Mouse (Mus musculus) cerebellum, adult 8-10 months (tissue): Measurements from ENCODE around the gene Itpr2.

ENCODE experiments used
- DNase-seq: peaks from one replicate; pipeline ENCODE4 v3.0.0; 2022

Gene Itpr2

DNA sequence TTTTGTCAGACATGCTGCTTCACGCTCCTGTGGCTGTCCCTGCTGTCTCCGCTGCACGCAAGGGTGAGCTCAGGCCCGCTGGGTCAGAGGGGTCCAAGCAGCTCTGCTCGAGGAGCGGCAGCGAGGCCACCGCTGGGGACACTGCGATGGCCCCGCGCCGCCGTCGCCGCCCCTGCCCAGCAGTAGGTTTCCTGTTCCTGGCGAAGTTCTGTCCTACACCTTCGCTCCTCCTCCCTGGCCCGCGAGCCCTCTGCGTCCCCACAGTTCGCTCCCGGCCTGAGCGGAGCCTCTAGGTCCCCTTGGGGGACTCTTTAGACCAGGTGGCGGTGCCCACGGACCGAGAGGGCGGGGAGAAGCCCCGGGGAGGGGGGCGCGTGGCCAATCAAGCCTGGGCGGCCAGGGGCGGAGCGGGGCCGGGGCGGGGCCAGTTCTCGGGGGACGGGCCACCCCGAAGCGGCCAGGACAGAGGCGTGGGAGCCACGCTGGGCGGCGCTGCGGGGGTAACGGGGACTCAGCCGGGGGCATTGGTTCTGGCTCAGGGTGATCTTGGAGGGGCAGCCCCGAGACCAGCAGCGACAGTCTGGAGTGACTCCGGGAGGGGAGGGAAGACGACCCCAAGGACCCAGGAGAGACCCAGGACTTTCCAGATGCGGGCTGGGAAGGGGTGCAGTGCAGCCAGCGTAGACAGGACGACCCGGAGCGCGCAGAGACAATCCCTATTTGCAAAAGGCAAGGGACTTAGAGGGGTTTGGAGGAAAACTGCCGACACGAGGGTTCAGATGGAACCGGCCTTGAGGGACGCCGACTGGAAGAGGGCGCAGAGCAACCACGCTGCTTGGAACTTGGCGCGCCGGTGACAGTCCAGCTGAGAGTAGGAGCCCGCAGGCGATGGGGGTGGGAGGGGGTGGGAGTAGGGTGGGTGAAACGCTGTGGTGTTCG, at the start of gene Itpr2:
TSS of gene Itpr2 (minus strand) at position 358 of the 939 bp plus-strand sequence.
- peak; percentile 56 for DNase-seq

DNA sequence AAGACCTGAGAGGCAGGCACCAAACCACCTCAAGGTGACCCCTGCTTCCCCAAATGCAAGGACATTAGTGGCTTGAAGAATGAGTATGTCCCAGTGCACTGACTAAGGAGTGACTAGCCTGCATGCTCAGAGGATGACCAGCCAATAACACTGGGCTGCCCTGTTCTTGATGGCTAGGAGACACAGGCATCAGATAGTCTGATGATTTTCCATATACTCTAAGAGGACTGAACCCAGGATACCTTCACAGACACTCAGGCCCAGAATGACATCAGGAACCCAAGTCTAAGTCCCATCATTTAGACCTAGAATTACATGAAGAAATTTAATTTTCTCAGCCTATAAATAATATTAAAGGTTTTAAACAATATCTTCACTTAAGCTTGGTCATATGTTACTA, 49.3 kb upstream of the Itpr2 start:
- no peak for DNase-seq

DNA sequence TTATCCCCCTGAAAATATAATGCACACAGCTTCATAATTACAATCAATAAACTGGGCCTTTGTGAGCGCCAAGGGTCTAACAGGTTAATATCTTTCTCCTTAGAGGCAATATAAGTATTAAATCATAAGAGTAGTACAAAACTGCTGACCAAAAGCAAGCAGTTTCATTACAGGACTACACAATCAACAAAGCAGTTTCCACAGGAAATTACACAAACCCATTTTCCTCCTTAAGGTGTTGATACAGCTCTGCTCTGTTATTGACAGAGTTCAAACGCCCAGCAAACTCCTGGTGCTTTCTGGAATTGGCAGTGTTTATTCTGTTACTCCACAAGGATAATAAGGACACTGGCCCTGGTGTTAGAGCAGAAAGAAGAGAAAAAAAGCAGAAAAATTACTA, 48.4 kb upstream of the Itpr2 start:
- DNase-seq = no peak

DNA sequence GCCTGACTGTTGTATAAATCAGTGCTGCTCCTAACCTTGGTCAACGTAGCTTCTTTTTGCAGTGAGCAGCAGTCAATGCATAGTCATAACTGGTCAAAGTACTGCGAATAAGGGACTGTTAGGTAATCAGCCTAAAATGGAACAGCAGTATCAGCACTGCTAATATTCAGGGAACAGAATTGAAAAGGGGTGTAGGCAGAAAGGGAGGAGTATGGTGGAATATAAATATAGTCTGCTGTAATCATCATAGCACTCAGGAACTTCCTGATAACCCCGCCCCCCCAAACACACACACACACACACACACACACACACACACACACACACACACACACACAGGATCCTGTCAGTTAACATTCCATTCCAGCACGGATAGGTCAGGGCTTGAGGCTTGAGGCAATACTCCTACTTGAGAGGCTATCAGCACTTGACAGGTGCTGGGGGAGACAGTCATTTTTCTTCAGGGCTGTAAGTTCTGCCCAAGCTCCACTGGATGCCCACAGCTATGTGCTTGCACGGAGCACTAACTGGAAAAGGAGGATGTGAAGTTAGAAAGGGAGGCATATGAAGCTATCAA, 43.4 kb upstream of the Itpr2 start:
- DNase-seq = no peak

DNA sequence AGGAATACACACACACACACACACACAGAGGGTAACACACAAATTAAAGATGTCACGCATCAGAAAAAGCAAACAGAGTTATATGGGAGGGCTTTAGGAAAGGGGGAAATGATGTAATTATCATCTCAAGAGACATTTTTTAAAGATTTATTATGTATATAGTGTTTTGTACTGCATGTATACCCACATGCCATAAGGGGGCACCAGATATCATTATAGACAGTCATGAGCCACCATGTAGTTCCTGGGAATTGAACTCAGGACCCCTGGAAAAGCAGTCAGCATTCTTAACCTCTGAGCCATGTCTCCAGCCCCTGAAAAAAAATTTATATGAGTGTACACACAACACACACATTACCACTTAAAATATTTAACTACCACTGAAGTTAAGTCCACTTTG, 42.6 kb upstream of the Itpr2 start:
- no peak for DNase-seq

DNA sequence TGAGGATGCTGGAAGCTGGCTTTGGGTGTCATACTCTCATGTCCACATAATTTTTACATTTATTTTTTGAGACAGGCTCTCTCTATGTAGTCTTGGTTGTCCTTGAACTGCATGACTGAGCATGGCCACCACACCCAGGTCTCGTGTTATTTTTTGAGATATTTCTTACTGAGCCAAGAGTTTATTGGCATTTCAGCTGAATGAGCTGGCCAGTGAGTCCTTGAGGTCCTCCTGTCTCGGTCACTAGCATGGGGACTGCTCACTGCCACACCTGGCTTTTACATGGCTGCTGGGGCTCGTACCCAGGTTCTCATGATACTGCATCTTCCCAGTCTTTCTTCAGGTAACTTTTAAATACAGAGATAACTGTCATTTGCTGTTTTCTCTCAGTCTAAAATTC, 38.4 kb upstream of the Itpr2 start:
- DNase-seq = no peak

DNA sequence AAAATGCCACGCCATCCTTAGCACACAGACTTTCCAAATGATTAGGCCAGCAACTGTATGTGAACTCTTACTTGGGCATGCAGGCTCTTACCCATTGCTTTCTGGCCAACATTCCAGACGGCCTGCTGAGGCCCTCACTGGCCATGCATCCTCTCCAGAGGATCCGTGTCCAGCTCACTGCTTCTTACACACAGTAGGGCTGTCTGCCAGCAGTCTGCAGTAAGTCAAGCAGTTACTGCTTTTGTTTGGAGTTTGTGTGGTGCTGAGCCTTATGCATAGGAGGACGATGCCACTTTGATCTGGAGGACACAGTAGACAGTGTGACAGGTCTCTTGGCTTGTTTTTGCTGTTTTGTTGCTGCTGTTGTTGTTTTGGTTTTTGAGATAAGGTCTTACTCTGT, 36.6 kb upstream of the Itpr2 start:
- DNase-seq = no peak

DNA sequence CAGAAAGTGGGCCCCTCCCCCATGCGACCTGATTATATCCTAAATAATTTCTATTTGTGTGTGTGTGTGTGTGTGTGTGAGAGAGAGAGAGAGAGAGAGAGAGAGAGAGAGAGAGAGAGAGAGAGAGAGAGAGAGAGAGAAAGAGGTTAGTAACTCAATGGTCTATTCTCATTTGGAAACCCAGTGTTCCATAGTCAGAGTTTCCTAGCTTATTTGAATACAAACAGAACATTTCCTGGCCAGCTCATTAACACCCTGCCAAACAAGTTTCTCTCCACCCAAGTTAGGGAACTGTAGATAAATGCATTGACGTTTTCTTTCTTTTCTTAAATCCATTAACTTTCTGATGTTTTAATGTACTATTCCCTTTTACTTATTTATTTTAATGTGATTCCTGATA, 36.0 kb upstream of the Itpr2 start:
- DNase-seq = no peak

DNA sequence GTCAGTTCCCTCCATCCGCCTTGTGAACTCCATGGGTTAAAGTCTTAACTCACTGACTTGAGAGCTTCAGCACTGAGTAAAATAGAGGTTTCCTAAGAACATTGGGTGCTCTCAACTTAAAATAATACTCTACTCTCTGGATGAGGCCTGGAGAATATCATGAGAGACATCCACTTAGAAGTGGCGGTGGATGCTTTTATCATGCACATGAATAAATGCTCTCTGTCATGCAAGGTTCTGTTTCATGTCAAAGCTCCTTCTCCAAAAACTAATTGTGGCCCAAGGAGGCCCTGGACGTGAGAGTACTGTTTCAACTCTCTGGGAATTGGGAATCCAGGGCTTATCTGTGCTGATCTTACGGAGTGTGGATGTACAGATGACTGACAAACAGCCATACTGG, 35.1 kb upstream of the Itpr2 start:
- no peak for DNase-seq

DNA sequence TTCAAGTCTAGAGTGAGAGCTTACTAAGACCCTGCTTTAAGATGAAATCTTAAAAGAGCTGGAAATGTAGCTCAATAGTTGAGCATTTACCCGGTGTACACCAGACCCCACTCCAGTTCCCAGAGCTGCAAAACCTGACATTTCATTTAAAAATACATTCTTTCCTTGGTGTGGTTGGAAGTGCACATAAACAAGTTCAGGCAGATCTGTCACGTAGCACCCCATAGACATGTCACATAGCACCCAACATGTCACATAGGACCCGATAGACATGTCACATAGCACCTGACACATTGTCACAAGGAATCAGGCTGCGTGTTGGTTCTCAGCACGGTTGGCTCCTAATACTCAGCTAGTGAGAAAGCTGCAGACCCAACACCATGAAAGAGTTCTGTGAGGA, 33.5 kb upstream of the Itpr2 start:
- no peak for DNase-seq

DNA sequence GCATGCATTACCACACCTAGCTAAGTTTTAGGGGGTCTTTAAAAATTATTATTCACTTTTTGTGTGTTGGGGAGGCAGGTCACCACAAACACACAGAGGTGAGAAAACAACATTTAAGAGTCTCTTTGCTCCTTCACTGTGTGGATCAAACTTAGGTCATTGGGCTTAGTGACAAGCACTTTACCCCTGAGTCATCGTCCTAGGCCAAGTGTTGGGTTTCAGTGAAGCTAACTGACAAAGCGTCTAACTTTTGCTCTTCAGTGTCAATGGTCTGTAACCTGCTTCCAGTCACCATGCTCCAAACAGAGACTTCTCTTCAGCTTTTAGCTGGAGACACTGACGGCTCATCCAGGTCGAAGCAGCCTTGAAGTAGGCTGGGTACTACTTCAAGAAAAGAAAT, 31.1 kb upstream of the Itpr2 start:
- no peak for DNase-seq

DNA sequence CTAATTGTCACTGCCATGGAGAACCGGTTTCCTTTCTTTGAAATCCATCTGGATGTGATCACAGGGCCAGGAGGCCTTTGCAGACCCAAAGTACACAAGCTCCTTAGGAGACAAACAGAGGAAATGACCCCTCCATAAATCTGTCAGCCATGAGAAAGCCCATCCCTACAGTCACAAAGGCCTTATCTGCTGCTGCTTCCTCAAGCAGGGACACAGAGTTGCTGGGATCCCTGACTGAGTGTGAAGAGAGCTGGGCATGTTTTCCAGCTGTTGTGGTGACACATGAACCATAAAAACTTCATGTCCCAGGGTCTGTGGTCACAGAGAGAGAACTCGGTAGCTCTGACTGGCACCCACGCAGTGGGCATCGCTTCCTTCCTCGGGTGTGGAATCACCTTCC, 28.7 kb upstream of the Itpr2 start:
- DNase-seq = no peak

DNA sequence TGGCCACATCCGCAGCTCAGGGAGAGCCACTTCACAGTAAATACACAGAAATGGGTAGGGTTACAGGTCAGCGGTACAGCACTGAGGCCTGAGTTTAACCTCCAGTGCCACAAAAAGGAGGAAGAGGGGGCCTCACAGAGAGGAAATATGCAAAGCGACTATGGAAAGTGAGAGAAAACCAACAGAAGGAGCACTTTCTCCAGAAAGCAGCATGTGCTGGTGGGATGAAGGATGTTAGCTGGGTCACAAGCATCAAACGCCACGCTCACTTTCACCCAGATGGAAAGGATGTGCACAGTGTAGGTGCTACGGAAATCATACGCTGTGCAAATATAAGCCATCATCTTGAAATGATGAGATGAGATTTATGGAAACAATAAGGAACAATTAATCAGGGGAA, 28.3 kb upstream of the Itpr2 start:
- DNase-seq = no peak

DNA sequence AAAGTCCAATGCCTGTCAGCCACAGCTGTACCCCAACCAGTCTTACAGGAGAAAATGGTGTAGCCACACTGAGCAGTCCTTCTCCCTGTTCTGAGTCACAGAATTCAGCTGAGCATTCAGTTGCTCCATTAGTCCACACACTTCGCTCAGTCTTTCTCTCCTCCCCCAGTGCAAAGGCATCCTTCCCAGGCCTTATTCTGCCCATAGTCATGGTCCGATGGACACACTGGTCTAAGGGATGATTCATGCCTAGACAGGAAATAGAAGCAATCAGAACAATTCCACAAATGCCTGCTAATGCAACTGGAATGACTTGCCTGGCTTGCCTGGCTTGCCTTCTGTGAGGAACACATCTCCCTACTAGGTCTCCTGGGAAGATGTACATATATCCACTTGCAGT, 25.5 kb upstream of the Itpr2 start:
- no peak for DNase-seq

DNA sequence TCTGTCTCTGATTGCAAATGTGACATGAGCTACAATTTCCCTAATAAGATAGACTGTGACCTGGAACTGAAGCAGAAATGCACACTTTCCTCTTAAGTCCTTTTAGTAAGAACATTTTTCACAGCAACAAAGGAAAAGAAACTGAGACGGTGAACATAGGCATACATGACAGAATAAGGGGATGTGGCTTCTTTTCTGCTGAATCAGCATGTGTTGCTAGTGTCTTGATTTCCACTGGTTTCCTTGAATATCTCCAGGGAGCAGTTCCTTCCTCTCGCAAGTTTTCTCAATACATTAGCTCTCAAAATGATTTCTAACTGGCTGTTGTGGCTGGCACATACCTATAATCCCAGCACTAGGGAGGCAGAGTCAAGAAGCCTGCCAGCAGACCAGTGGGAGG, 23.5 kb upstream of the Itpr2 start:
- DNase-seq = no peak

DNA sequence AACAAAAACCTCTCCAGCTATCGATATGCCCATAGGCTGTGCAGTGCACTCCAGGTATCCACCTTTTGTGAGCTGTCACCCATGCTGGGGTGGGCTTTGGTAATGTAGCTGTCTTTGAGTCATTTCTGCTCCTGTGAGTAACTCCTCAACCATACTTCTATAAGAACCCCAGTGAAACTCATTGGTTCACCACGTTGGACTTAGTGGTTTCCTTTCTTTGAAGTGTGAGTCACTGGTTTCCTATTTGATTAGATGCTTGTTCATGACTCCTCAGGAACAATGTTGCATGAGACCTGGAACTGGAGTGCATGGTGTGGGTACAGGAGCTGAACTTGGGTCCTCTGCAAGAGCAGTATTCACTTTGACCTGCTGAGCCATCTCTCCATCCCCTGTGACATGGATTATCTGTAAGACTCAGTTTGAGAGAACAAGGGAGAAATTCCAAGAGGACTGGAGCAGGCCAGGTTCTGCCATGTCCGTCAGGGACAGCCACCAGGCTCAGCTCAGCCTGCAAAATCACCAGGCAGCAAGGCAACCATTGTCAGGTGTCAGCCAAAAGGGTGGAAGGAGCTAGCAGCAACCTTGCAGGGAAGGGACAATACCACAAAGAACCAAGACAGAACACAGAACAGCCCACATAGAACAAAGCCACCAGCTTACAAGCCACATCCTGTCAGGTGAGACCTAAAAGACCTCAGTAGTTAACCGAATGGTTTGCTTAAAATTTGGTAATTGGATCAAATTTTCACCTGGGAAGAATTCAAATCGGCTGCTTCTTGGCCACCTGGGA, 19.6 kb upstream of the Itpr2 start:
- no peak for DNase-seq

DNA sequence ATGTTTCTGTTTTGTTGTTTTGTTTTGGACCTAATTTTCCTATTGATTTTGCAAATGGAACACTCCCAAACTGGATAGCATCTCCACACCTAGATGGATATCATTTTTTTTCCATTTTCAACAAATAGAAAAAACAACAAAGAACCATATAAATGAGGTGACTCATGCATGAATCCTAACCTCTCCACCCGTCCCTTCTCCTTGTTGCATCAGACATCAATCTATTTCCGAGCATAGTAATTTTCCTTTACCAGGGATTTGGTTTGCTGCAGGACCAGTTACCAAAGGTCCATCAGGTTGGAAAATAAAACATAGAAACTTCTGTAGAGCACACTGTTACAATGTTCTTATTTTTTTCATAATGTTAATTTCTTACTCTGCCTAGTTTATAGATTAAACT, 17.0 kb upstream of the Itpr2 start:
- no peak for DNase-seq

DNA sequence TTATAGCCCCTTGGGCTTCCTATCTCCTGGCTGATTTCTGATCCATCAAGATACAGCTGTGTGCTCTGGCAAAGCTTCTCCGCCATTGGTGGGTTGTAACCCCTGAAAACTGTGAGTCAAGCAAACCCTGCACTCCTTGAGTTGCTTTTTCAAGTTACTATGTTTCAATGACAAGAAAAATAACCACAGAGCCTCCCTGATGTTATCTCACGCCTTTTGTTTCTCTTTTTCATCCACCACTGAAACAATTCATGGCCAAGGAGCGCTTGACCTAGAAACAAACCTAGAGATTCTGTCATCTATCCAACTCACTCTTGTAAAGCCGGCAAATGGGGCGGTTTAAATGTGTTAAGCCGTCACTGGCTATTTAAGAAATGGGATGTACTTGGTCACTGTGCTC, 13.9 kb upstream of the Itpr2 start:
- DNase-seq = no peak

DNA sequence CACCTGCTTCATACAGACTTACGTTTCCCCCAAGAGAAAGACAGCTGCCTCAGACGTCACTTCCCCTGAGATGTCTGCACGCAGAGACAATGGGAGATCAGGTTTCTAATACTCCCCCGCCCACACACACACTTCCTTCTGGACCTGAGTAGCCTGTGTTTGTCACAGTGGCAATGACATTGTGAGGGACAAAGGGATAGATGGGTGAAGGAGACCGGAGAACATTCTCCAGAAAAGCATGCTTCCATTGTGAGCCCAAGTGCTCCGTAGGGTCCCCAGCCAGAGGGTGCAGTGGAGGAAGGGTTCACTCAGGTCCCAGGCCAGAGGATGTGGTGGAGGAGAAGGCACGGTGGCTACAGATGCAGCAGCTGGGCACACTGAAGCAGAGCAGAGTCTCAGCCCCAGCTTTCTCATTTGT, 12.5 kb upstream of the Itpr2 start:
- DNase-seq = no peak

DNA sequence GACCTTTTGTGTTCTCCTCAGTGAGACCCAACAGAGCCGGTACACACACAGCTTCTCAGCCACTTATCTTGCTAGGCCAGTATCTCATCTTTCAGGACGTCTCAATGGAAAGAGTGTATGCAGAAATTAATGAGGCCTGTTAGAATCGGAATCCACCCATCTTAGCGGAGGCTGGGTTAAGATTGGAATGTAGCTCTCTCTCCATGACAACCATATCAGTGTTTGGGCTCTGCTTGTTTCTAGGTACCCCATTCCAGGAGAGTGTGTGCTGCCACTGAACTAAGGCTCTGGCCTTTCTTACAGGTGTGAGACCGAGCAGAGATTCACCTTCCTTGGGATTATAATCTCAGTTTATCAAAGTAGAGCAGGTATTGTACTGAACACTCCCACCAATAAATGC, 11.9 kb upstream of the Itpr2 start:
- DNase-seq = no peak

DNA sequence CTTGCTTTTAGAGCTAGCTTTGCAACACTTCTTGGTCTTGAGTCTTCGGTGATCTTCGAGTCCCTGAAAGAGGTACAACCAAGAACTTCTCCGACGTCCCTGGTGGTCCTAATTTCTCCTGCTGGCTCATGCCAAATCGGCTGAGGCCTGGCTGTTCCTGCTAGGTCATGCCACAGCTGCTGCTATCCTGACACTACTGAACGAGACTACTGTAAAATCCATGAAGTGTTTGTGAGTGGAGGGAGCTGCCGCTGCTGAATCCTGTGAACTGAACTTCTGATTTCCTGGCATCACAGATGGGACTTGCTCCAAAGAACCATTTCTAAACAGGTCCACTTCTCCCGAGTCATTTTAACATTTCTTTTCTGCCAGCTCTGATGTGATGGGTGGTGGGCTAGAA, 11.4 kb upstream of the Itpr2 start:
- no peak for DNase-seq

DNA sequence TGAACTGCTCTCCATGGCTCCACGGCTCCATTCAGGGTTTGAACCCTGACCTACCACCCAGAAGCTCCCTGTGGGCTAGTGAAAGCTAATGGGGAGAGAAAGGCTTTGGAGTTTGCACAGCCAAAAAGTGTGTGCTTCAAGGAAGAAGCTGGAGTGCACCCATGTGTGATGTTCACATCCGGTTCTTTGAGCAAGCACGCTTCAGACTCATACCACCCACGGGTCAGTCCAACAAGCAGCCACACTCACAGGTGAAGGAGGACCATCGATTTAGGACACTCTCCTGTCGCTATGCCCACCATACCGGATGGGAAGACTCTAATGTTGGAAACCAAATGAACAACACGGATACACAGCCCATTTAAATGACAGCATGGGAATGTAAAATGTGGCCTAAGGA, 9.5 kb upstream of the Itpr2 start:
- DNase-seq = no peak

DNA sequence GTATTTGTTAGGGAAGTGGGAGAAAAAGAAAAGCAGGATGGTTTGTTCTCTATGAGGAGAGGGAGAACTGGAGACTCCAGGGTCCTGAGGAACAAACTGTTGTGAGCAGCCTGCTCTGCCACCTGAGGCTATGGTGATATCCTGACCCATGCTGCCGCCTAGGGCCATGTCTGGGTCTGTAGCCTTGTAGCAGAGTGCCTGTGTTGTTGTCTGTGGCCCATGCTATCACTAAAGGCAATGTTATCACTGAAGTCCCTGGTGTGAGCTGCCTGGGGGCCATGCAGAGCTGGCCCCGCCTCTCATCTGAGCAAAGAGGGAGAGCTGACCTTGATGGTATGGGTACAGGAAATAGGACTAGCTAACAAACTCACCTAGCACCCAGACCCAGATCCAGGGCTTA, 7.9 kb upstream of the Itpr2 start:
- no peak for DNase-seq

DNA sequence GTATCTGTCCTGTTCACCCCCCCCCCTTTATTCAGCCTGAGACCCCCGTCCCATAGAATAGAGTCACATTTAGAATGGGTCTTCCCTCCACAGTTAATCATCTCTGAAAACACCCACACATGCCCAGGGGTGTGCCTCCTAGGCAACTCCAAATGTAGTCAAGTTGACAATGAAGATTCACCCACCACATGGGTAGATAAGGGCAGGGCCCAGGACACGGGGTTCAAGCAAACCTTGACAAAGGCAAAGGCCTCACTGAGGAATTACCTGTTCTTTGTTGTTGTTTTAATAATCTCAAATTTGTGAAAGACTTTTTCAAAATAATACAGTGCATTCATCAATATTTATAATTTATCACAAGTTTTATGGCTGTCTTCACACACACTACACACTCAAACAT, 2.4 kb upstream of the Itpr2 start:
- DNase-seq = no peak
